7 mouse cellular contexts compared by ENCODE assay signal in the genomic region with DNA sequence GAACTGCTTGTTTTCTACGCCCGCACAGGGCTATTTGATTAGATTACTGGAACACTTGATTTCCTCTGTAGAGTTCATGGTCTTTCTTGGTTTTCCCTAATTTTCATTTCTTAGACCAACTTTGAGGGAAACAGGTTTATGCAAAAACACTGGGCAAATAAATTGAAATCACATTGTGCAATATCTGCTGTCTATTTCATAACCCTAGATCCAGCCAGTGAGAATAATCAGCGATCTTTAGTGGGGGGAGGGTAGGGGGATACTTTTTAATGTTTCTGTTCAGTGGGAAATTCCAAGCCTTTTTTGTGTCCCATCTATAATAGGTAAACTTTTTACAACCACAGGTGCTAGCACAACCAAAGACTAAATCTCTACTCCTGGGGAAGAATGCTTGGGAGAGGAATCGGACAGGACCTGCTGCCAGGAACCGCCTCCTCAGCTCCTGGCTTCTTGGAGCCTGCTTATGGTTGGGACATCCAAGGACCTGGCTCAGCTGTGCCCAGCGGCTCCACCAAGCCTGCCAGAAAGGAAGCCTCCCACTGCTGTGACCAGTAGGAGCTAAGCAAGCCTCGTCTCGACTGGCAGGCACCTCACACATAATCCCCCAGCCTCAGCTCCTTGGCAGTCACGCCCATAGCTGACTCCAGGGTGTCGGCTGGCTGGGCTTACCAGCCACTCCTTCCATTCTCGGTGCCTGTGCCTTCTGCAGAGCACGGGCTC.
DNase-seq lines count a peak whose midpoint lies in the region; ATAC-seq lines count a peak whose summit lies in the region.

No protein-coding gene starts in this region.

- ATAC-seq in CD4-positive, CD25-positive, alpha-beta regulatory T cell, adult 4 months: no peak

- peak; percentile 43 to 48 for DNase-seq in left cerebral cortex, adult 18-20 months (ENCODE audit: low spot score in 2 of 2)
- DNase-seq in left cerebral cortex, adult 11 months (ENCODE audit: low spot score): no peak
- DNase-seq in cerebellum, adult 9-11 months: peak; percentile 11
- DNase-seq in heart, adult 8-10 months (ENCODE audit: low spot score): peak; percentile 49
- peak; percentile 51 to 54 for DNase-seq in right cerebral cortex, postnatal 10 days (ENCODE audit: low spot score in 2 of 2)
- DNase-seq in kidney, postnatal 4 days: no peak

Comparison
In these comparisons a context has a peak if more than half of its experiments do, and no peak if none do; other contexts are left out.
1. DNase-seq: peak in left cerebral cortex, adult 18-20 months (2 of 2), cerebellum, adult 9-11 months (single experiment), heart, adult 8-10 months (single experiment) and right cerebral cortex, postnatal 10 days (2 of 2); none in left cerebral cortex, adult 11 months (single experiment) and kidney, postnatal 4 days (0 of 2).